Mouse (Mus musculus): ENCODE measurements at regions not wholly inside any gene's neighbourhood (a gene's known extent, or its start where the extent isn't known, plus 50 kb on each side); places are given as distances from the start of the nearest gene placed in this dataset.

DNA sequence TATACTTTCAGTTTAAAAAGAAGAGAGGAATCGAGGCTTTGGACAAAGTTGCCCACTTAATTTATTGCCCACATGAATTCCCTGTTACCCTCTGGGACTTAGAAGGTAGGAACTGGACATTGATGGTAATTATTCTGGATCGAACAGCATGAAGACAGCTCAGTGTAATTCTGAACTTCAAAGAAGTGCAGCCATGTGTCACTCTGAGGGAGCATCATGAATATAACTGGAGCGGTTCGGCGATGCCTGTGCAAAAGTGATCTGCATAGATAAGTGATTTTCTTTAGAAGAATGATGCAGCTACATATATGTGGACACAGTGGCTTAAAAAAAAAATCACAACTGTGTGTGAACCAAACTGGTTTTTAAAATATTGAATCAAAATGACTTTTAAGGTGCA is 449.5 kb downstream of the Rapgef2 start:
- Histone ChIP-seq H3K4me2 (no peak overlapping the region), H3K9ac (ENCODE audit: low read depth, low read length) (no peak overlapping the region), H3K27me3 (replicated peaks; ENCODE audit: control insufficient read depth, insufficient read depth, low read length) (no peaks in the 10 kb centered on the region), H3K4me1 (replicated peaks; ENCODE audit: control insufficient read depth, insufficient read depth, low read length) (no peaks in the 10 kb centered on the region), H3K36me3 (ENCODE audit: control insufficient read depth, insufficient read depth, low read length) (no peaks in the 10 kb centered on the region), H3K27ac (ENCODE audit: low read depth, low read length) (no peak overlapping the region), H3K9me3 (ENCODE audit: control insufficient read depth, low read length) (no peaks in the 10 kb centered on the region), H3K4me3 (ENCODE audit: low read depth, low read length) (no peak overlapping the region)
- WGBS, result 78% methylated on average over 5 of the region's 5 CpGs
- DNase-seq (ENCODE audit: low spot score) (no peak), ATAC-seq (replicated peaks; ENCODE audit: low FRiP score) (no peak)

DNA sequence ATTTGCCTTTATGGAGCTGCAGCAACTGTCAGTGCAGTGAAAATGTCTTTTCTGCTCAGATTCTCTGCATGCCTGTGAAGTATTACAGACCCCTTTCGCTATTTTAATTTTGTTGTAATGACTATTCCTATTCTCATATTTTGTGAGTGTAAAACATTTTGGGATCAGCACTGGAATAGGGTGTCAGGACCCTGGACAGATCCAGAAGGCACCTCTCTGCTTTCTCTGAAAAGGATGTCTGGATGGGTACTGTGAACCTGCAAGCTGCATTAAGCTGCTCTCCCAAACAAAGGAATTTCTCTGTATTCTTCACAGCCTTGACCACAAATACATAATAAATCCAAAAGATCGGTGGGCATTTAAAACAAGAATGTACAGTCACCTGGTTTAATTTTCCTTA is 460.8 kb downstream of the Rapgef2 start:
- Histone ChIP-seq H3K4me1 (replicated peaks; ENCODE audit: control insufficient read depth, insufficient read depth, low read length) (no peaks in the 10 kb centered on the region), H3K9ac (ENCODE audit: low read depth, low read length) (no peak overlapping the region), H3K27ac (ENCODE audit: low read depth, low read length) (no peak overlapping the region), H3K4me2 (no peak overlapping the region), H3K9me3 (ENCODE audit: control insufficient read depth, low read length) (no peaks in the 10 kb centered on the region), H3K27me3 (replicated peaks; ENCODE audit: control insufficient read depth, insufficient read depth, low read length) (no peaks in the 10 kb centered on the region), H3K36me3 (ENCODE audit: control insufficient read depth, insufficient read depth, low read length) (no peaks in the 10 kb centered on the region), H3K4me3 (ENCODE audit: low read depth, low read length) (no peak overlapping the region)
- ATAC-seq (replicated peaks; ENCODE audit: low FRiP score) (no peak), DNase-seq (ENCODE audit: low spot score) (no peak)
- 53% methylated on average over 2 of the region's 2 CpGs for WGBS

DNA sequence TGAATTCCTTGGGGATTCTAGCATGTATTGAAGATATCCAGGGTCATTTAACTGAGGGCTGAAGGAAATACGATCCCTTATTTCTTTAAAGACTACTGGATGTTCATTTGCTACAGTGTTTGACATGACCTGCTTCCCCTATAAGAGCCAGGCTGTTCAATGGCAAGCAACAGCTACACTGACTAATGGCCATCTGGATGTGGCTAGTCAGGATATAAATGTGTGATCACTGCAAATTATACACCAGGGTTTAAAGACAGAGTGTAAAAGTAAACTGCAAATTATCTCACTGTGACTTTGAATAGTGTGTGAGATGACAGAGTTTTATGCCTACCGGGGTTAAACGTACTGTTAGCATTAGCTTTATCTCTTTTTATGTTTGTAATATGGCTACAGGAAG is 473.9 kb downstream of the Rapgef2 start:
- DNase-seq (ENCODE audit: low spot score) (no peak), ATAC-seq (replicated peaks; ENCODE audit: low FRiP score) (no peak)
- Histone ChIP-seq H3K4me3 (ENCODE audit: low read depth, low read length) (no peak overlapping the region), H3K27ac (ENCODE audit: low read depth, low read length) (no peak overlapping the region), H3K27me3 (replicated peaks; ENCODE audit: control insufficient read depth, insufficient read depth, low read length) (no peaks in the 10 kb centered on the region), H3K36me3 (ENCODE audit: control insufficient read depth, insufficient read depth, low read length) (no peaks in the 10 kb centered on the region), H3K4me2 (no peak overlapping the region), H3K9me3 (ENCODE audit: control insufficient read depth, low read length) (no peaks in the 10 kb centered on the region), H3K9ac (ENCODE audit: low read depth, low read length) (no peak overlapping the region), H3K4me1 (replicated peaks; ENCODE audit: control insufficient read depth, insufficient read depth, low read length) (no peaks in the 10 kb centered on the region)
- WGBS, result 79% methylated on average over 3 of the region's 3 CpGs

DNA sequence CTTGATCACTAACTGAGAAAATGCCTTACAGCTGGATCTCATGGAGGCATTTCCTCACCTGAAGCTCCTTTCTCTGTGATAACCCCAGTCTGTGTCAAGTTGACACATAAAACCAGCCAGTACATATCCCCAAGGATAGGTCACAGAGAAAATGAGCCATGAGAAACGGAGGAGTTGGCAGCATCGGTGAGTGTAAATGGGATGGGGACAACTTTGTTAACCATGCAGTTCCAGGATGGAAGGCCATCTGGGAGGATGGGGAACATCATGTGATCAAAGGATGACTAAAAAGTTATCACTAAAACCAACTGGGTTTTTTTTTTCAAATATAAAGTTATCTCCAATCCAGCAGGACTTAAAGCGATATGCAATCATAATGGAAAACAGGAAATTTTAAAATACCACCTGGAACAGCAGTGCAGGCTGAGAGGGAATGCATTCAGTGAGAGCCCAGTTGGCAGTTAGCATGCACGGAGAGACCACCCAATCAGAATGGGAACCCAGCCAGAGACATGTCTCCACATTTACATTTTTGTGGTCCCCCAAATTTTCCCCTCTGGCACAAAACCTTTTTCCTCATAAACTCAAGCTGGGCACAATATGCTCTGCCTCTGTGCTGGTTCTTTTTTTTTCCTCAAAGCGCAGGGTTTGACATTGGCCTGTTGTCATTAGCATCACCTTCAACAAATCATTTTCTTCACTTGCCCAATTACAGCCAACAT is 475.7 kb downstream of the Rapgef2 start:
- H3K36me3 ChIP-seq (ENCODE audit: control insufficient read depth, insufficient read depth, low read length), result no peaks in the 10 kb centered on the region
- H3K27ac ChIP-seq (ENCODE audit: low read depth, low read length), result no peak overlapping the region
- ATAC-seq (replicated peaks; ENCODE audit: low FRiP score) (no peak), DNase-seq (ENCODE audit: low spot score) (no peak)
- H3K4me1 ChIP-seq (replicated peaks; ENCODE audit: control insufficient read depth, insufficient read depth, low read length), result no peaks in the 10 kb centered on the region
- 85% methylated on average over 5 of the region's 5 CpGs for WGBS
- H3K4me3 ChIP-seq (ENCODE audit: low read depth, low read length), result no peak overlapping the region
- no peak overlapping the region for H3K4me2 ChIP-seq
- no peaks in the 10 kb centered on the region for H3K27me3 ChIP-seq (replicated peaks; ENCODE audit: control insufficient read depth, insufficient read depth, low read length)
- H3K9ac ChIP-seq (ENCODE audit: low read depth, low read length), result no peak overlapping the region
- H3K9me3 ChIP-seq (ENCODE audit: control insufficient read depth, low read length), result no peaks in the 10 kb centered on the region

DNA sequence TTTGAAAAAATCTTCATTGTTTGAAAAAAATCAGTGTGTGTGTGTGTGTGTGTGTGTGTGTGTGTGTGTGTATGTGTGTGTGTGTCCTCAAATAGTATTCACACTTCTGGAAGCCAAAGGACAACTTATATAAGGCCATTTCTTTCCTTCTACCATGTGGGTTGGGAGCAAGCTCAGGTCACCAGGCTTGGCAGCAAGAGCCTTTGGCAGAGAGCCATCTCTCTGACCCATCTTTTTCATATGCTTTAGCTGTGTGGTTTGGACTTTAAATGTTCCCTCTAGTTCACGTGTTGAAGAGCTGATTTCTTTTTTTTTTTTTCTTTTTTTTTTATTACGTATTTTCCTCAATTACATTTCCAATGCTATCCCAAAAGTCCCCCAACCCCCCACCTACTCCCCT is 483.1 kb downstream of the Rapgef2 start:
- H3K4me2 ChIP-seq, result no peak overlapping the region
- no peak overlapping the region for H3K4me3 ChIP-seq (ENCODE audit: low read depth, low read length)
- WGBS, result 80% methylated on average over 2 of the region's 2 CpGs
- no peak overlapping the region for H3K27ac ChIP-seq (ENCODE audit: low read depth, low read length)
- no peaks in the 10 kb centered on the region for H3K9me3 ChIP-seq (ENCODE audit: control insufficient read depth, low read length)
- no peaks in the 10 kb centered on the region for H3K27me3 ChIP-seq (replicated peaks; ENCODE audit: control insufficient read depth, insufficient read depth, low read length)
- no peaks in the 10 kb centered on the region for H3K4me1 ChIP-seq (replicated peaks; ENCODE audit: control insufficient read depth, insufficient read depth, low read length)
- ATAC-seq (replicated peaks; ENCODE audit: low FRiP score) (no peak), DNase-seq (ENCODE audit: low spot score) (no peak)
- no peak overlapping the region for H3K9ac ChIP-seq (ENCODE audit: low read depth, low read length)
- no peaks in the 10 kb centered on the region for H3K36me3 ChIP-seq (ENCODE audit: control insufficient read depth, insufficient read depth, low read length)

DNA sequence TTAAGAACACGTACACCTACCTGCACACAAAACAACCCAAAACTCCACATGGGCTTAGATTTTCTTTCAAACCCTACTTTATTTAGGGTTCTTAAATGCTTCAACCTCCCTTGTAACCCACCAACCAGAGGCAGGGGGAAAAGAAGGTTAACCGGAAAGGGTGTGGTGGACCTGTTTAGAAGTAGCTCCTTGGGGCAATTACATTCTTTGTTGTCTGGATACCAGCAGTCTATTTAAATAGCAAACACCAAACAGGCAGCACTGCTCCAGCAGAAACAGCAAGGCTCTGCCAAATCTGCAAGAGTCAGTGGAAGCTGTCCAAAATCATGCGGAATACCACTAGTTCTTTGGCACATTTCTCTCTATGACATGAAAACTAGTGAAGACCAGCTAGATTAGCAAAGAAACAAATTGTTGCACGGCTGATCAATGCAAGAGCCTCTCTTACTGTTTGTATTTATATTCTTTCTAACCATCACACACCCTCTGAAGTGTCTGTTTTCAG is 490.3 kb downstream of the Rapgef2 start:
- Histone ChIP-seq H3K9me3 (ENCODE audit: control insufficient read depth, low read length) (no peaks in the 10 kb centered on the region), H3K27ac (ENCODE audit: low read depth, low read length) (no peak overlapping the region), H3K9ac (ENCODE audit: low read depth, low read length) (no peak overlapping the region), H3K36me3 (ENCODE audit: control insufficient read depth, insufficient read depth, low read length) (no peaks in the 10 kb centered on the region), H3K4me1 (replicated peaks; ENCODE audit: control insufficient read depth, insufficient read depth, low read length) (no peaks in the 10 kb centered on the region), H3K4me3 (ENCODE audit: low read depth, low read length) (no peak overlapping the region), H3K4me2 (no peak overlapping the region), H3K27me3 (replicated peaks; ENCODE audit: control insufficient read depth, insufficient read depth, low read length) (no peaks in the 10 kb centered on the region)
- DNase-seq (ENCODE audit: low spot score) (no peak), ATAC-seq (replicated peaks; ENCODE audit: low FRiP score) (no peak)
- WGBS, result 85% methylated on average over 4 of the region's 4 CpGs

DNA sequence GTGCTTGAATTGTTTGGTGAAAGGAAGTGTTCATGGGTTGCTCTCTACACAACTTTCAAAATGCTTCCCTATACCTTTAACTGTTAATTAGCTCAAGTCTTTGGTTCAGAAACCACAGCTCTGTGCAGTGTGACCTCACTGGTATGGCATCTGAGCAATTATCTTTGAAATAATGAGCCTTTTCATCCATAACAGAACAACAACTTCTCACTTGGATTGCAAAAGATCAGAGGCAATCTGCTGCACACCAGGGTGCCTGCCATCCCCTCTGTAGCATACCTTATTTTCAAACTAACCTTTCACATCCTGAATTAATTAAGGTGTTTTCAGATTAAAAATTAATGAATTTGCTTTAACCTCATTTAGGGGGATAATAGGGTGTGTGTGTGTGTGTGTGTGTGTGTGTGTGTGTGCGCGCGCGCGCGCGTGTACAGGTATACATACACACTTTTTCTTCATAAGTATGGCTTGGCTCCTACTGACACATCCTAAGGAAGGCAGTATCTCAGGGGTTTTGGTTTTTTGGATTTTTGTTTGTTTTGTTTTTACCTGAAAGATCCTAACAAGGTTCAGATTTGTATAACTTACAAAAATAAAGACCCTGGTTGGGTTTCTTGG is 493.8 kb downstream of the Rapgef2 start:
- H3K9ac ChIP-seq (ENCODE audit: low read depth, low read length), result no peak overlapping the region
- ATAC-seq (replicated peaks; ENCODE audit: low FRiP score), result no peak
- no peak overlapping the region for H3K4me3 ChIP-seq (ENCODE audit: low read depth, low read length)
- no peak overlapping the region for H3K27ac ChIP-seq (ENCODE audit: low read depth, low read length)
- no peak overlapping the region for H3K4me2 ChIP-seq
- no peaks in the 10 kb centered on the region for H3K9me3 ChIP-seq (ENCODE audit: control insufficient read depth, low read length)
- DNase-seq (ENCODE audit: low spot score), result no peak
- no peaks in the 10 kb centered on the region for H3K36me3 ChIP-seq (ENCODE audit: control insufficient read depth, insufficient read depth, low read length)
- no peaks in the 10 kb centered on the region for H3K27me3 ChIP-seq (replicated peaks; ENCODE audit: control insufficient read depth, insufficient read depth, low read length)
- WGBS, result 96% methylated on average over 7 of the region's 7 CpGs
- H3K4me1 ChIP-seq (replicated peaks; ENCODE audit: control insufficient read depth, insufficient read depth, low read length), result no peaks in the 10 kb centered on the region

DNA sequence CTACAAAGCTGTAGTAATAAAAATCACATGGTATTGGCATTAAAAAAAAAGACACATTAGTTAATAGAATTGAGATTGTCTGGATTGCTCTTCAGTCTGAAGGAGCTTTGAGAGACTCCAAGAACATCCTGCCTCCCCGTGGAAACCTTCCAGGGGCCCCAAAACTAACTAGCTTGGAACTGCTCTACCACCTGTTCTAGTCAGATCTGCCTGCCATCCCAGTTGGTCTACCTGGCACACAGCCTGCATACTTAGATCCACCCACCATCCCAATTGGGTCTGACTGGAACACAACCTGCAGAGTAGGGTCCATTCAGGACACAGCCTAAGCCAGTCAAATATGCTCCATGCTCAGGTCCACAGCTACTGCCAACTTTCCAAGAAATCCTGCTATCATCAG is 503.6 kb downstream of the Rapgef2 start:
- no peak overlapping the region for H3K27ac ChIP-seq (ENCODE audit: low read depth, low read length)
- no peak for ATAC-seq (replicated peaks; ENCODE audit: low FRiP score)
- no peak overlapping the region for H3K4me3 ChIP-seq (ENCODE audit: low read depth, low read length)
- 65% methylated on average over 1 of the region's 1 CpGs for WGBS
- no peak for DNase-seq (ENCODE audit: low spot score)
- no peak overlapping the region for H3K4me2 ChIP-seq
- no peak overlapping the region for H3K9ac ChIP-seq (ENCODE audit: low read depth, low read length)
- no peaks in the 10 kb centered on the region for H3K4me1 ChIP-seq (replicated peaks; ENCODE audit: control insufficient read depth, insufficient read depth, low read length)
- no peaks in the 10 kb centered on the region for H3K27me3 ChIP-seq (replicated peaks; ENCODE audit: control insufficient read depth, insufficient read depth, low read length)
- no peaks in the 10 kb centered on the region for H3K9me3 ChIP-seq (ENCODE audit: control insufficient read depth, low read length)
- H3K36me3 ChIP-seq (ENCODE audit: control insufficient read depth, insufficient read depth, low read length), result no peaks in the 10 kb centered on the region
